Mouse (Mus musculus): ENCODE results near the gene Gna13.
A peak's percentile ranks its signal among the peaks of the same experiment; 100 is the strongest.

Gene Gna13

GRCm38 (mm10) chr11:109350317-109350714 lies 12.3 kb upstream of the Gna13 start:
- no peak for DNase-seq

- no peak for DNase-seq
Measured at GRCm38 (mm10) chr11:109351489-109351888, 11.1 kb upstream of the Gna13 start.

- DNase-seq = no peak
Measured at GRCm38 (mm10) chr11:109353391-109354235, 9.0 kb upstream of the Gna13 start.

- no peak for DNase-seq
Measured at GRCm38 (mm10) chr11:109354236-109354613, 8.4 kb upstream of the Gna13 start.

GRCm38 (mm10) chr11:109355771-109356388 lies 6.8 kb upstream of the Gna13 start:
- no peak for DNase-seq

GRCm38 (mm10) chr11:109357171-109357570 lies 5.5 kb upstream of the Gna13 start:
- no peak for DNase-seq

- DNase-seq = peak; percentile 32
Measured at GRCm38 (mm10) chr11:109358549-109358948, 4.1 kb upstream of the Gna13 start.

GRCm38 (mm10) chr11:109359043-109359752 lies 3.4 kb upstream of the Gna13 start:
- no peak for DNase-seq

GRCm38 (mm10) chr11:109360102-109360501 lies 2.5 kb upstream of the Gna13 start:
- no peak for DNase-seq

GRCm38 (mm10) chr11:109360581-109361040 lies 2.0 kb upstream of the Gna13 start:
- no peak for DNase-seq

GRCm38 (mm10) chr11:109361241-109361630 lies 1.4 kb upstream of the Gna13 start:
- no peak for DNase-seq

GRCm38 (mm10) chr11:109361631-109362462 lies 784 bp upstream of the Gna13 start:
- DNase-seq = no peak

GRCm38 (mm10) chr11:109363191-109364133 lies 831 bp downstream of the Gna13 start:
- no peak for DNase-seq

- no peak for DNase-seq
Measured at GRCm38 (mm10) chr11:109364337-109364736, 1.7 kb downstream of the Gna13 start.

- DNase-seq = no peak
Measured at GRCm38 (mm10) chr11:109364881-109365280, 2.2 kb downstream of the Gna13 start.

- DNase-seq = no peak
Measured at GRCm38 (mm10) chr11:109365818-109366217, 3.2 kb downstream of the Gna13 start.

GRCm38 (mm10) chr11:109366802-109367579 lies 4.4 kb downstream of the Gna13 start:
- DNase-seq = no peak

GRCm38 (mm10) chr11:109369026-109369637 lies 6.5 kb downstream of the Gna13 start:
- DNase-seq = no peak

- no peak for DNase-seq
Measured at GRCm38 (mm10) chr11:109375412-109375811, 12.8 kb downstream of the Gna13 start.

- DNase-seq = no peak
Measured at GRCm38 (mm10) chr11:109376484-109377143, 14.0 kb downstream of the Gna13 start.

Measured in right cerebral cortex, adult 18-20 months (tissue).